Comparison of ENCODE assay signal across 8 mouse cellular contexts in genomic region chr11:120630401-120630871, GRCm38 (mm10). TPM values are rescaled to one million over a fixed set of nuclear protein-coding genes. Genes with fewer than 3 reads are reported as not detected.
DNase-seq lines count a peak whose midpoint lies in the region; ATAC-seq and TF ChIP-seq lines count a peak whose summit lies in the region.

No protein-coding gene starts in this region.

- peak overlapping the region; percentile 39; the same call in 1 of the 2 replicates for H3K27ac ChIP-seq in testis, adult 2 months (ENCODE audit: control insufficient read depth, insufficient read depth, low read depth, low read length)
- H3K27ac ChIP-seq in intestine, embryonic 16.5 days (ENCODE audit: low read length), result peak overlapping the region; percentile 31
- peak overlapping the region; percentile 100 for H3K27ac ChIP-seq in liver, embryonic 16.5 days (ENCODE audit: low read length)
- H3K27ac ChIP-seq in neural tube, embryonic 15.5 days (replicated peaks), result 0 out of 2 replicates have a peak overlapping the region, but pooled peaks have one; percentile 2

- 55% methylated on average over 5 of the region's 5 CpGs for WGBS in intestine, embryonic 16.5 days
- 14% methylated on average over 5 of the region's 5 CpGs for WGBS in liver, embryonic 16.5 days (ENCODE audit: insufficient replicate concordance)
- WGBS in neural tube, embryonic 15.5 days, result 56% methylated on average over 5 of the region's 5 CpGs

- H3K4me1 ChIP-seq in testis, adult 2 months (ENCODE audit: control insufficient read depth, insufficient read depth, low read length), result peaks cover 20% of the 10 kb centered on the region
- peaks cover 86% of the 10 kb centered on the region for H3K4me1 ChIP-seq in erythroblast, embryonic 14.5 days (ENCODE audit: control insufficient read depth)
- H3K4me1 ChIP-seq in intestine, embryonic 16.5 days (ENCODE audit: control insufficient read depth, insufficient read depth, low read length), result peaks cover 37% of the 10 kb centered on the region
- peaks cover 72% of the 10 kb centered on the region for H3K4me1 ChIP-seq in liver, embryonic 16.5 days (ENCODE audit: control insufficient read depth, low read depth, low read length)
- peaks cover 56% of the 10 kb centered on the region for H3K4me1 ChIP-seq in neural tube, embryonic 15.5 days

- H3K36me3 ChIP-seq in testis, adult 2 months (ENCODE audit: control insufficient read depth, insufficient read depth, low read length), result no peaks in the 10 kb centered on the region
- peaks cover 59% of the 10 kb centered on the region for H3K36me3 ChIP-seq in erythroblast, embryonic 14.5 days (ENCODE audit: control insufficient read depth)
- peaks cover 5% of the 10 kb centered on the region; the same call in 1 of the 2 replicates for H3K36me3 ChIP-seq in intestine, embryonic 16.5 days (ENCODE audit: control insufficient read depth, insufficient read depth, low read length)
- peaks cover 8% of the 10 kb centered on the region for H3K36me3 ChIP-seq in liver, embryonic 16.5 days (ENCODE audit: control insufficient read depth, insufficient read depth)
- H3K36me3 ChIP-seq in neural tube, embryonic 15.5 days, result peaks cover 18% of the 10 kb centered on the region

- TF ChIP-seq POLR2A in testis, adult 2 months (IDR thresholded peaks at IDR 0.05; ENCODE audit: control insufficient read depth, low read depth, low read length), result no peak

- DNase-seq in testis, postnatal 10 days (ENCODE audit: low spot score), result no peak
- DNase-seq in layer of hippocampus, adult 9-10 months (ENCODE audit: low spot score), result no peak

- H3K4me2 ChIP-seq in intestine, embryonic 16.5 days (ENCODE audit: low read depth, low read length), result peak overlapping the region; percentile 84
- H3K4me2 ChIP-seq in liver, embryonic 16.5 days (ENCODE audit: low read depth, low read length), result peak overlapping the region; percentile 94
- peak overlapping the region; percentile 85 for H3K4me2 ChIP-seq in neural tube, embryonic 15.5 days

- H3K4me3 ChIP-seq in testis, adult 2 months (ENCODE audit: control insufficient read depth, low read depth, low read length), result no peak overlapping the region
- H3K4me3 ChIP-seq in erythroblast, embryonic 14.5 days (replicated peaks), result peak overlapping the region; percentile 83
- peak overlapping the region; percentile 3; the same call in 1 of the 2 replicates for H3K4me3 ChIP-seq in intestine, embryonic 16.5 days (ENCODE audit: low read length)
- H3K4me3 ChIP-seq in liver, embryonic 16.5 days (ENCODE audit: low read depth, low read length), result peak overlapping the region; percentile 84
- H3K4me3 ChIP-seq in neural tube, embryonic 15.5 days (replicated peaks), result 0 out of 2 replicates have a peak overlapping the region, but pooled peaks have one; percentile 1

- H3K27me3 ChIP-seq in testis, adult 2 months (ENCODE audit: control insufficient read depth, insufficient read depth, low read length), result no peaks in the 10 kb centered on the region
- H3K27me3 ChIP-seq in erythroblast, embryonic 14.5 days (ENCODE audit: control insufficient read depth), result no peaks in the 10 kb centered on the region
- no peaks in the 10 kb centered on the region for H3K27me3 ChIP-seq in intestine, embryonic 16.5 days (replicated peaks; ENCODE audit: control insufficient read depth, insufficient read depth, low read length)
- no peaks in the 10 kb centered on the region for H3K27me3 ChIP-seq in liver, embryonic 16.5 days (ENCODE audit: control insufficient read depth, insufficient read depth, low read depth, low read length)
- H3K27me3 ChIP-seq in neural tube, embryonic 15.5 days (replicated peaks), result no peaks in the 10 kb centered on the region

- ATAC-seq in intestine, embryonic 16.5 days, result no peak; the same call in 1 of the 2 replicates
- peak; percentile 40 for ATAC-seq in liver, embryonic 16.5 days (ENCODE audit: low read depth)
- ATAC-seq in neural tube, embryonic 15.5 days (ENCODE audit: low FRiP score), result no peak
- no peak for ATAC-seq in inflammation-experienced regulatory T-cells, adult 6 months

- no peak for TF ChIP-seq CTCF in testis, adult 2 months (IDR thresholded peaks at IDR 0.05; ENCODE audit: control insufficient read depth, insufficient read depth, insufficient replicate concordance, low read depth, low read length)

- H3K9ac ChIP-seq in intestine, embryonic 16.5 days (ENCODE audit: low read depth, low read length), result peak overlapping the region; percentile 42
- peak overlapping the region; percentile 97 for H3K9ac ChIP-seq in liver, embryonic 16.5 days (ENCODE audit: low read depth, low read length)
- no peak overlapping the region for H3K9ac ChIP-seq in neural tube, embryonic 15.5 days (replicated peaks)

- H3K9me3 ChIP-seq in erythroblast, embryonic 14.5 days (ENCODE audit: control insufficient read depth, low read length), result no peaks in the 10 kb centered on the region
- H3K9me3 ChIP-seq in intestine, embryonic 16.5 days (ENCODE audit: control insufficient read depth, low read length), result no peaks in the 10 kb centered on the region
- H3K9me3 ChIP-seq in liver, embryonic 16.5 days (replicated peaks; ENCODE audit: control insufficient read depth, low read length), result no peaks in the 10 kb centered on the region
- H3K9me3 ChIP-seq in neural tube, embryonic 15.5 days (replicated peaks), result no peaks in the 10 kb centered on the region

RNA-seq across cellular contexts. Expression of gene Mafg, which starts 3.0 kb away (rescaled TPM):
- 9.5 and 10.4 TPM in 2 replicates for polyA plus RNA-seq in testis, adult 2 months (2012; rRNA removed)
- 18.3 and 20.4 TPM in 2 replicates for polyA plus RNA-seq in erythroblast, embryonic 14.5 days (2012)
- 16.3 and 16.9 TPM in 2 replicates for polyA plus RNA-seq in intestine, embryonic 16.5 days (2015; fragmentation: Nextera tagmentation; extraction: Ambion mirVana)
- polyA plus RNA-seq in liver, embryonic 16.5 days (2015; fragmentation: Nextera tagmentation; extraction: Ambion mirVana), result 29.4 and 30.9 TPM in 2 replicates
- 40.1 and 41.0 TPM in 2 replicates for polyA plus RNA-seq in neural tube, embryonic 15.5 days (2015; fragmentation: Nextera tagmentation; extraction: Ambion mirVana)
- 10 to 100 TPM; 15.3 to 15.8 (median 15.5) TPM for polyA plus RNA-seq in inflammation-experienced regulatory T-cells, adult 6 months (2017; shearing (Covaris generic))

RNA-seq across cellular contexts. Expression of gene Sirt7, which starts 5.4 kb away (rescaled TPM):
- polyA plus RNA-seq in testis, adult 2 months (2012; rRNA removed), result 22.3 and 23.9 TPM in 2 replicates
- 19.3 and 22.9 TPM in 2 replicates for polyA plus RNA-seq in erythroblast, embryonic 14.5 days (2012)
- polyA plus RNA-seq in intestine, embryonic 16.5 days (2015; fragmentation: Nextera tagmentation; extraction: Ambion mirVana), result 47.7 and 52.9 TPM in 2 replicates
- polyA plus RNA-seq in liver, embryonic 16.5 days (2015; fragmentation: Nextera tagmentation; extraction: Ambion mirVana), result 27.3 and 28.0 TPM in 2 replicates
- 43.2 and 45.1 TPM in 2 replicates for polyA plus RNA-seq in neural tube, embryonic 15.5 days (2015; fragmentation: Nextera tagmentation; extraction: Ambion mirVana)
- polyA plus RNA-seq in inflammation-experienced regulatory T-cells, adult 6 months (2017; shearing (Covaris generic)), result 10 to 100 TPM; 55.1 to 61.4 (median 60.4) TPM

RNA-seq across cellular contexts. Expression of gene Pcyt2, which starts 12.7 kb away (rescaled TPM):
- polyA plus RNA-seq in testis, adult 2 months (2012; rRNA removed), result 106 and 116 TPM in 2 replicates
- polyA plus RNA-seq in erythroblast, embryonic 14.5 days (2012), result 9.6 and 12.2 TPM in 2 replicates
- 393 and 441 TPM in 2 replicates for polyA plus RNA-seq in intestine, embryonic 16.5 days (2015; fragmentation: Nextera tagmentation; extraction: Ambion mirVana)
- 158 and 184 TPM in 2 replicates for polyA plus RNA-seq in liver, embryonic 16.5 days (2015; fragmentation: Nextera tagmentation; extraction: Ambion mirVana)
- 224 and 248 TPM in 2 replicates for polyA plus RNA-seq in neural tube, embryonic 15.5 days (2015; fragmentation: Nextera tagmentation; extraction: Ambion mirVana)
- 100 to 1,000 TPM in 2 of 3 experiments, 10 to 100 TPM in 1; 66.1 to 124 (median 113) TPM for polyA plus RNA-seq in inflammation-experienced regulatory T-cells, adult 6 months (2017; shearing (Covaris generic))

RNA-seq across cellular contexts. Expression of gene Pycr1, which starts 13.1 kb away (rescaled TPM):
- polyA plus RNA-seq in testis, adult 2 months (2012; rRNA removed), result 0.98 and 1.5 TPM in 2 replicates
- 0.03 and 0.06 TPM in 2 replicates for polyA plus RNA-seq in erythroblast, embryonic 14.5 days (2012)
- 24.8 and 26.6 TPM in 2 replicates for polyA plus RNA-seq in intestine, embryonic 16.5 days (2015; fragmentation: Nextera tagmentation; extraction: Ambion mirVana)
- 4.8 and 5.1 TPM in 2 replicates for polyA plus RNA-seq in liver, embryonic 16.5 days (2015; fragmentation: Nextera tagmentation; extraction: Ambion mirVana)
- polyA plus RNA-seq in neural tube, embryonic 15.5 days (2015; fragmentation: Nextera tagmentation; extraction: Ambion mirVana), result 19.1 and 20.8 TPM in 2 replicates
- 1 to 10 TPM in 1 of 3 experiments, under 1 TPM in 1, not detected in 1; 0.86 to 1.7 TPM for polyA plus RNA-seq in inflammation-experienced regulatory T-cells, adult 6 months (2017; shearing (Covaris generic))

RNA-seq across cellular contexts. Expression of gene Myadml2, which starts 17.5 kb away (rescaled TPM):
- polyA plus RNA-seq in testis, adult 2 months (2012; rRNA removed), result 0.61 TPM in 1 of 2 replicates, not detected in the other
- not detected in 2 replicates for polyA plus RNA-seq in erythroblast, embryonic 14.5 days (2012)
- 0.26 TPM in 1 of 2 replicates, not detected in the other for polyA plus RNA-seq in intestine, embryonic 16.5 days (2015; fragmentation: Nextera tagmentation; extraction: Ambion mirVana)
- polyA plus RNA-seq in liver, embryonic 16.5 days (2015; fragmentation: Nextera tagmentation; extraction: Ambion mirVana), result 0.58 and 0.61 TPM in 2 replicates
- 2.5 and 2.6 TPM in 2 replicates for polyA plus RNA-seq in neural tube, embryonic 15.5 days (2015; fragmentation: Nextera tagmentation; extraction: Ambion mirVana)
- polyA plus RNA-seq in inflammation-experienced regulatory T-cells, adult 6 months (2017; shearing (Covaris generic)), result not detected

Comparison
In these comparisons a context has a peak if more than half of its experiments do, and no peak if none do; other contexts are left out.
1. H3K27ac ChIP-seq: peak in every context shown above with its lines; median percentile 100 in liver, embryonic 16.5 days; 39 in testis, adult 2 months; 31 in intestine, embryonic 16.5 days; 2 in neural tube, embryonic 15.5 days.